Mouse (Mus musculus): ENCODE measurements around the gene Tbc1d9b. TPM values are rescaled to one million over a fixed set of nuclear protein-coding genes. Genes with fewer than 3 reads are reported as not detected.

The Tbc1d9b gene
- polyA plus RNA-seq, 1 experiment from 2014 or later, result 20.7 TPM

DNA sequence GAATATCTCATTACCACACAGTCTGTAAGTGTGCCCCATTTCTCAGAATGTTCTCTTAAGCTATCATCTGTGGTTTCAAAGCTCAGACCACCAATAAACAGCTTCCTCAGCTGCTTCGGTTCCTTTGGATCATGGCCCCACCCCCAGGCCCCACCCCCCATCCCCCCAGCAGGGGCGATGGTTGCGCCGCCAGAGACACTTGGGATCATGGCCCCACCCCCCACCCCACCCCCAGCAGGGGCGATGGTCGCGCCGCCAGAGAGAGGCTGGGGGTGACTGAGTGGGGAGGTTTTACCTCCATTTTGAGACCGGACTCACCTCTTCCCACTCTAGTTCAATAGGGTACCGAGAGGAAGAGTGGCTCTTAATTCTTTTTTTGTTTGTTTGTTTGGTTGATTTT, 3.4 kb upstream of the Tbc1d9b start:
- WGBS (ENCODE audit: insufficient replicate concordance), result 5% methylated on average over 10 of the region's 10 CpGs
- H3K4me1 ChIP-seq (ENCODE audit: control insufficient read depth, insufficient read depth, low read length), result peaks cover 11% of the 10 kb centered on the region; the same call in 1 of the 2 replicates
- no peaks in the 10 kb centered on the region for H3K9me3 ChIP-seq (replicated peaks; ENCODE audit: control insufficient read depth, low read length)
- peak overlapping the region; percentile 60 for H3K4me2 ChIP-seq
- no peak overlapping the region for H3K27ac ChIP-seq (ENCODE audit: low read depth, low read length)
- no peak overlapping the region for H3K9ac ChIP-seq (ENCODE audit: low read depth, low read length)
- H3K4me3 ChIP-seq (ENCODE audit: low read depth, low read length), result peak overlapping the region; percentile 28; the same call in 1 of the 2 replicates
- no peaks in the 10 kb centered on the region for H3K27me3 ChIP-seq (ENCODE audit: control insufficient read depth, insufficient read depth, low read length)
- ATAC-seq (replicated peaks; ENCODE audit: insufficient number of reproducible peaks, low FRiP score, low TSS enrichment), result no peak
- H3K36me3 ChIP-seq (ENCODE audit: control insufficient read depth, insufficient read depth, low read length), result no peaks in the 10 kb centered on the region

DNA sequence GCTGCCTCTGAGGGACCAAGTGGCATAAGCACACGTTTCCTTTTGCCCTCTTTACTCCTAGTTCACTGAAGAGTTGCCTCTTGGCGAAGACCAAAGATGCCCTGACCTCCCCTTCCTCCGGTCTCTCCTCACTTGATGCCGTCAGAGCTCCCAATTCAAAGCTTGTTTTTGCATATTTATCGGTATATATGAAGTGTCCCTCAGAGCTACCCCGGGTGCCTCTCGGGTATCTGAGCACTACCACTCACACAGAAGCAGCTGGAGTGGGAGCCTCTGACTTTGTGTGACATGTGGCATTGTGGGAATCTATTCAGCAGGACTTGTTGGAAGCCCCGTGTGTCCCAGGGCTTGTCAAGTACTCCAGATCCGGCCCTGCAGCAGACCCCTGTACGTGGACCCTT, 605 bp downstream of the Tbc1d9b start:
- Histone ChIP-seq H3K9me3 (replicated peaks; ENCODE audit: control insufficient read depth, low read length) (no peaks in the 10 kb centered on the region), H3K4me1 (ENCODE audit: control insufficient read depth, insufficient read depth, low read length) (peaks cover 11% of the 10 kb centered on the region; the same call in 1 of the 2 replicates), H3K4me2 (peak overlapping the region; percentile 83), H3K27ac (ENCODE audit: low read depth, low read length) (peak overlapping the region; percentile 87), H3K4me3 (ENCODE audit: low read depth, low read length) (peak overlapping the region; percentile 84), H3K27me3 (ENCODE audit: control insufficient read depth, insufficient read depth, low read length) (no peaks in the 10 kb centered on the region), H3K36me3 (ENCODE audit: control insufficient read depth, insufficient read depth, low read length) (peaks cover 3% of the 10 kb centered on the region; the same call in 1 of the 2 replicates), H3K9ac (ENCODE audit: low read depth, low read length) (peak overlapping the region; percentile 98)
- no peak; the same call in 1 of the 2 replicates for ATAC-seq (replicated peaks; ENCODE audit: insufficient number of reproducible peaks, low FRiP score, low TSS enrichment)
- 21% methylated on average over 10 of the region's 10 CpGs for WGBS (ENCODE audit: insufficient replicate concordance)

- Histone ChIP-seq H3K4me3 (ENCODE audit: low read depth, low read length) (peak overlapping the region; percentile 84), H3K4me1 (ENCODE audit: control insufficient read depth, insufficient read depth, low read length) (peaks cover 11% of the 10 kb centered on the region; the same call in 1 of the 2 replicates), H3K36me3 (ENCODE audit: control insufficient read depth, insufficient read depth, low read length) (peaks cover 3% of the 10 kb centered on the region; the same call in 1 of the 2 replicates), H3K27ac (ENCODE audit: low read depth, low read length) (no peak overlapping the region), H3K27me3 (ENCODE audit: control insufficient read depth, insufficient read depth, low read length) (no peaks in the 10 kb centered on the region), H3K9me3 (replicated peaks; ENCODE audit: control insufficient read depth, low read length) (no peaks in the 10 kb centered on the region), H3K9ac (ENCODE audit: low read depth, low read length) (peak overlapping the region; percentile 98), H3K4me2 (peak overlapping the region; percentile 83)
- 82% methylated on average over 6 of the region's 6 CpGs for WGBS (ENCODE audit: insufficient replicate concordance)
- no peak for ATAC-seq (replicated peaks; ENCODE audit: insufficient number of reproducible peaks, low FRiP score, low TSS enrichment)
Measured at GRCm38 (mm10) chr11:50132265-50132664, 1.1 kb downstream of the Tbc1d9b start.

DNA sequence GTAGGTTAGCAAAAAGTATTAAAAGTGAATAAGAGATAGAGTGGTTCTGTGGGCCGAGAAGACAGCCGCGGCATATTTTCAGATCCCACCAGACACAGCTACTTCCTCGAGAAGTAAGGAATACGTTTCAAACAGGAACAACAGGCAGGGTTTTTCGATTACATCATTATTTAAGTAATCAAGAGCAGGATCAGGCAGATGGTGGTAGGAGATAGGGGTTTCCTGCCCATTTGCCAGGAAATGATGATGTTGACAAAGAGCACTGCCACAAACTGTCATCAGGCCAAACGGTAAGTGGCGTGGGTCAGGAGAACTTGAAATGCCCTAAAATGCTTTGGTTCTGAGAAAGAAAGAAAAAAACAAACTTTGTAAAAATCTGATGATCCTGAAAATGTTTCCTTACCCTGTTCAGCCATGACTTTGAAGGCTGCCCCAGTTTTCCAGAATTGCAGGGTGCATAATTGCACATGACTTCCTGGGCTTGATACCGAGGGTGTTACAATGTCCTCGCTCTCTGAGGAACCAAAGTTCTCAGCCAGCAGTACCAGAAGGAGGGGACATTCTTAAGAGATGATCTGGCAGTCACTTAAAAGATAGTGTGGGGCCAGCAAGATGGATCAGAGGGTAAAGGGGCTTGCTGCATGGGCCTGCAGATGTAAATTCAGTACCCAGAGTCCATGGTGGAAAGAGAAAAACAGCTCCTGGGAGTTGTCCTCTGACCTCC, 3.1 kb downstream of the Tbc1d9b start:
- Histone ChIP-seq H3K27me3 (ENCODE audit: control insufficient read depth, insufficient read depth, low read length) (no peaks in the 10 kb centered on the region), H3K9ac (ENCODE audit: low read depth, low read length) (no peak overlapping the region), H3K27ac (ENCODE audit: low read depth, low read length) (no peak overlapping the region), H3K4me1 (ENCODE audit: control insufficient read depth, insufficient read depth, low read length) (peaks cover 11% of the 10 kb centered on the region; the same call in 1 of the 2 replicates), H3K4me3 (ENCODE audit: low read depth, low read length) (no peak overlapping the region), H3K4me2 (no peak overlapping the region), H3K9me3 (replicated peaks; ENCODE audit: control insufficient read depth, low read length) (no peaks in the 10 kb centered on the region), H3K36me3 (ENCODE audit: control insufficient read depth, insufficient read depth, low read length) (peaks cover 3% of the 10 kb centered on the region; the same call in 1 of the 2 replicates)
- ATAC-seq (replicated peaks; ENCODE audit: insufficient number of reproducible peaks, low FRiP score, low TSS enrichment), result no peak
- WGBS (ENCODE audit: insufficient replicate concordance), result 64% methylated on average over 10 of the region's 10 CpGs

DNA sequence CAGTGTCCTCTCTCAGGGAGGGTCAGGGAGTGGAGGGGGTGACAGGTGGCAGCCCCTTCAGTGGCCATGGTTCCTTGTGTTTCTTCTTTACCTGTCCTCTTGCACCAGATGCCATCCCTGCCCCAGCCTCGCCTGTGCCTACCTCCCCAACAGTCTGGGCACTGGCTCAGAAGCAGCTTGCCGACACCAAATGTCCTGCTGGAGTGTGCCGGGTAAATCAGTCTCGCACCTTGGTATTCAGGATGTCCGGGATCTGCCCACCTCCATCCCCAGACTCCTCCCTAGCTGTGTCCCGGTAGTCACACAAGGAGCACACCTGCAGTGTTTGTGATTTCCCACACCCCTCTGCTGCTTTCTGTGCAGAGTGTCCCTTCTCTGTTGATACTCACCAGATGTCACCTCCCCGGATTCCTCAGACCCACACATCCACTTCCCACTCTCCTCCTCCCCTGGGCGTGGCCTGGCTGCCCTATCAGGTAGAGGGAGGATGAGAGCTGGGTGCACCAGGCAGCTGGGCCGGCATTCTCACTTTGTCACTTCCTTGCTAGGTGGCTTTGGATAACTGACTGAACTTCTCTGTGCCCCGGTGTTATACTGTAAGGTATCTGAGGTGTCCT, 7.1 kb downstream of the Tbc1d9b start:
- Histone ChIP-seq H3K4me2 (no peak overlapping the region), H3K36me3 (ENCODE audit: control insufficient read depth, insufficient read depth, low read length) (peaks cover 11% of the 10 kb centered on the region)
- WGBS (ENCODE audit: insufficient replicate concordance), result 45% methylated on average over 10 of the region's 10 CpGs

GRCm38 (mm10) chr11:50139571-50139970, 8.4 kb downstream of the Tbc1d9b start:
- no peak for ATAC-seq (replicated peaks; ENCODE audit: insufficient number of reproducible peaks, low FRiP score, low TSS enrichment)
- Histone ChIP-seq H3K27ac (ENCODE audit: low read depth, low read length) (no peak overlapping the region), H3K4me2 (no peak overlapping the region), H3K36me3 (ENCODE audit: control insufficient read depth, insufficient read depth, low read length) (peaks cover 11% of the 10 kb centered on the region), H3K4me3 (ENCODE audit: low read depth, low read length) (no peak overlapping the region), H3K27me3 (ENCODE audit: control insufficient read depth, insufficient read depth, low read length) (no peaks in the 10 kb centered on the region), H3K4me1 (ENCODE audit: control insufficient read depth, insufficient read depth, low read length) (no peaks in the 10 kb centered on the region), H3K9me3 (replicated peaks; ENCODE audit: control insufficient read depth, low read length) (no peaks in the 10 kb centered on the region), H3K9ac (ENCODE audit: low read depth, low read length) (no peak overlapping the region)
- 83% methylated on average over 7 of the region's 7 CpGs for WGBS (ENCODE audit: insufficient replicate concordance)

More for the DNA sequence above, 7.1 kb downstream of the Tbc1d9b start:
- Histone ChIP-seq H3K4me1 (ENCODE audit: control insufficient read depth, insufficient read depth, low read length) (no peaks in the 10 kb centered on the region), H3K9me3 (replicated peaks; ENCODE audit: control insufficient read depth, low read length) (no peaks in the 10 kb centered on the region), H3K27me3 (ENCODE audit: control insufficient read depth, insufficient read depth, low read length) (no peaks in the 10 kb centered on the region), H3K4me3 (ENCODE audit: low read depth, low read length) (no peak overlapping the region), H3K27ac (ENCODE audit: low read depth, low read length) (no peak overlapping the region), H3K9ac (ENCODE audit: low read depth, low read length) (no peak overlapping the region)
- ATAC-seq (replicated peaks; ENCODE audit: insufficient number of reproducible peaks, low FRiP score, low TSS enrichment), result no peak

GRCm38 (mm10) chr11:50145529-50145928, 14.3 kb downstream of the Tbc1d9b start:
- WGBS (ENCODE audit: insufficient replicate concordance), result 82% methylated on average over 3 of the region's 3 CpGs

DNA sequence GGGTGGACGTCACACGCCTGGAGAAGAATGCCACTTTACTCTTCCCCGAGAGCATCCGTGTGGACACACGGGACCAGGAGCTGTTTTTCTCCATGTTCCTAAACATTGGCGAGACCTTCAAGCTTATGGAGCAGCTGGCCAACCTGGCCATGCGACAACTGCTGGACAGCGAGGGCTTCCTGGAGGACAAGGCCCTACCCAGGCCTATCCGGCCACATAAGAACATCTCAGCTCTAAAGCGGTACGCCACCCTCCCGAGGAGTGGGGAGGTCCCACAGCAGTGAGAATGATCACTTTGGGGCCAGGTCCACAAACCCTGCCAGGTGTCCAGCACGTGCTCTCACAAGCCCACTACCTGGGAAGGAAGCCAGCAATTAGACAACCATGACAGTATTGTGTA, 14.9 kb downstream of the Tbc1d9b start:
- 92% methylated on average over 13 of the region's 13 CpGs for WGBS (ENCODE audit: insufficient replicate concordance)
- Histone ChIP-seq H3K27me3 (ENCODE audit: control insufficient read depth, insufficient read depth, low read length) (no peaks in the 10 kb centered on the region), H3K4me1 (ENCODE audit: control insufficient read depth, insufficient read depth, low read length) (peaks cover 10% of the 10 kb centered on the region), H3K4me2 (no peak overlapping the region), H3K36me3 (ENCODE audit: control insufficient read depth, insufficient read depth, low read length) (peaks cover 36% of the 10 kb centered on the region), H3K9me3 (replicated peaks; ENCODE audit: control insufficient read depth, low read length) (no peaks in the 10 kb centered on the region), H3K4me3 (ENCODE audit: low read depth, low read length) (no peak overlapping the region), H3K9ac (ENCODE audit: low read depth, low read length) (no peak overlapping the region), H3K27ac (ENCODE audit: low read depth, low read length) (no peak overlapping the region)
- no peak for ATAC-seq (replicated peaks; ENCODE audit: insufficient number of reproducible peaks, low FRiP score, low TSS enrichment)

More at GRCm38 (mm10) chr11:50145529-50145928, 14.3 kb downstream of the Tbc1d9b start:
- Histone ChIP-seq H3K4me3 (ENCODE audit: low read depth, low read length) (no peak overlapping the region), H3K9ac (ENCODE audit: low read depth, low read length) (no peak overlapping the region), H3K4me2 (no peak overlapping the region), H3K27ac (ENCODE audit: low read depth, low read length) (no peak overlapping the region), H3K27me3 (ENCODE audit: control insufficient read depth, insufficient read depth, low read length) (no peaks in the 10 kb centered on the region), H3K9me3 (replicated peaks; ENCODE audit: control insufficient read depth, low read length) (no peaks in the 10 kb centered on the region), H3K4me1 (ENCODE audit: control insufficient read depth, insufficient read depth, low read length) (peaks cover 10% of the 10 kb centered on the region), H3K36me3 (ENCODE audit: control insufficient read depth, insufficient read depth, low read length) (peaks cover 36% of the 10 kb centered on the region)
- ATAC-seq (replicated peaks; ENCODE audit: insufficient number of reproducible peaks, low FRiP score, low TSS enrichment), result no peak
